Mouse (Mus musculus): ENCODE data around the gene Ubqln4. TPM values are rescaled to one million over a fixed set of nuclear protein-coding genes. Genes with fewer than 3 reads are reported as not detected.

Ubqln4 gene
- polyA plus RNA-seq, 2 experiments, result 52.5 to 90.4 TPM

GRCm38 (mm10) chr3:88585769-88586168 lies 32.2 kb downstream of the Ubqln4 start:
- no peak for TF ChIP-seq POLR2A (IDR thresholded peaks at IDR 0.05; ENCODE audit: borderline replicate concordance, extremely low read depth, insufficient read depth, insufficient read length)
- H3K9me3 ChIP-seq (ENCODE audit: control insufficient read depth, low read length), result no peaks in the 10 kb centered on the region
- H3K4me3 ChIP-seq (replicated peaks; ENCODE audit: low read length), result no peak overlapping the region
- H3K36me3 ChIP-seq (ENCODE audit: control insufficient read depth, insufficient read depth, low read length), result peaks cover 71% of the 10 kb centered on the region
- no peak overlapping the region for H3K27ac ChIP-seq (replicated peaks; ENCODE audit: low read depth, low read length)
- DNase-seq (ENCODE audit: low spot score), result no peak
- 96% methylated on average over 6 of the region's 6 CpGs for WGBS
- no peak for ATAC-seq (ENCODE audit: low FRiP score, low read depth)
- H3K9ac ChIP-seq (ENCODE audit: low read depth, low read length, severe bottlenecking), result no peak overlapping the region
- no peaks in the 10 kb centered on the region for H3K27me3 ChIP-seq (ENCODE audit: control insufficient read depth, insufficient read depth, low read length)
- peaks cover 1% of the 10 kb centered on the region; the same call in 1 of the 2 replicates for H3K4me1 ChIP-seq (ENCODE audit: control insufficient read depth, insufficient read depth, low read length)
- H3K4me2 ChIP-seq (replicated peaks; ENCODE audit: low read depth, low read length, severe bottlenecking), result no peak overlapping the region

GRCm38 (mm10) chr3:88586640-88587039 lies 33.1 kb downstream of the Ubqln4 start:
- ATAC-seq (ENCODE audit: low FRiP score, low read depth), result no peak

DNA sequence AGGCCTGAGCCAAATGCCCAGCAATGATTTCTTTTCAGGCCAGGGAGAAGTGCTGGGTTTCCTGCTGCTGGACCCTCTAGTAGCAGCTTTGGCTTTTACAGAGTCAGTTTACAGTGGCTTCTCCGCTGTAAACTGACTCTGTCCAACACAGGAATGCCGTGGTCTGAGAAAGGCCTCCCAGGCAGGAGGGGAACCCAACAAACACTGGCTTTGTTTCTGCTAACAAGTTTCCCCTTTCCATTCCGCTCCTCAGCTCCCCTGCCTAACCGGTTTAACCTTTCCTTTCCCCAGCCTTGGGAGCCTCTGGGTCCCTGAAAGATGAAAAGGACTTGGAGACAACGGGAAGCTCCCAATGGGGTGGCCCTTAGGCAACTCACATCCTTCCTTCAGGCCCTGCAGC lies 36.7 kb downstream of the Ubqln4 start:
- 27% methylated on average over 5 of the region's 5 CpGs for WGBS
- Histone ChIP-seq H3K4me2 (replicated peaks; ENCODE audit: low read depth, low read length, severe bottlenecking) (no peak overlapping the region), H3K9ac (ENCODE audit: low read depth, low read length, severe bottlenecking) (no peak overlapping the region)

More at GRCm38 (mm10) chr3:88586640-88587039, 33.1 kb downstream of the Ubqln4 start:
- Histone ChIP-seq H3K4me1 (ENCODE audit: control insufficient read depth, insufficient read depth, low read length) (no peaks in the 10 kb centered on the region), H3K9me3 (ENCODE audit: control insufficient read depth, low read length) (no peaks in the 10 kb centered on the region), H3K9ac (ENCODE audit: low read depth, low read length, severe bottlenecking) (no peak overlapping the region), H3K27me3 (ENCODE audit: control insufficient read depth, insufficient read depth, low read length) (no peaks in the 10 kb centered on the region), H3K27ac (replicated peaks; ENCODE audit: low read depth, low read length) (no peak overlapping the region), H3K36me3 (ENCODE audit: control insufficient read depth, insufficient read depth, low read length) (peaks cover 63% of the 10 kb centered on the region), H3K4me2 (replicated peaks; ENCODE audit: low read depth, low read length, severe bottlenecking) (no peak overlapping the region), H3K4me3 (replicated peaks; ENCODE audit: low read length) (no peak overlapping the region)
- no peak for TF ChIP-seq POLR2A (IDR thresholded peaks at IDR 0.05; ENCODE audit: borderline replicate concordance, extremely low read depth, insufficient read depth, insufficient read length)
- no peak for DNase-seq (ENCODE audit: low spot score)
- 89% methylated on average over 5 of the region's 5 CpGs for WGBS

DNA sequence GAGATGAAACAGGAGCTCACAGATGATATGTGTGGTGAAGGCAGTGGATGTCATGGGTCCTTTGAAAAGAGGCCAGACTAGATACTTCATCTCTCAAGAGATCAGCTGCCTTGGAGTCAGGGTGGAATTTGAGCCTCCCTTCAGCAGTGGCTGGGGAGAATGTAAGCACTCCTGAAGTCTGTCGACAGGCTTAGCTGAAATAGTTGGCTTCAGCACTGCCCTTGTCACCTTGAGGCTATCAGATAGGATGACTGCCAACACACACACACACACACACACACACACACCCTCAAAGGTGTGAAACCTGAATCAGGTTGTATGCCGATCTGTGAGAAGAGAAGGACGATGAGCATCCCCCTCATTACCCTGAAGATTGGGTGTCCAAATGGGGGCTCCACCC lies 37.5 kb downstream of the Ubqln4 start:
- Histone ChIP-seq H3K4me3 (replicated peaks; ENCODE audit: low read length) (no peak overlapping the region), H3K36me3 (ENCODE audit: control insufficient read depth, insufficient read depth, low read length) (peaks cover 29% of the 10 kb centered on the region), H3K27me3 (ENCODE audit: control insufficient read depth, insufficient read depth, low read length) (no peaks in the 10 kb centered on the region), H3K4me2 (replicated peaks; ENCODE audit: low read depth, low read length, severe bottlenecking) (no peak overlapping the region), H3K4me1 (ENCODE audit: control insufficient read depth, insufficient read depth, low read length) (peaks cover 5% of the 10 kb centered on the region; the same call in 1 of the 2 replicates), H3K9ac (ENCODE audit: low read depth, low read length, severe bottlenecking) (no peak overlapping the region), H3K9me3 (ENCODE audit: control insufficient read depth, low read length) (no peaks in the 10 kb centered on the region), H3K27ac (replicated peaks; ENCODE audit: low read depth, low read length) (no peak overlapping the region)
- DNase-seq (ENCODE audit: low spot score) (no peak), ATAC-seq (ENCODE audit: low FRiP score, low read depth) (no peak)
- TF ChIP-seq POLR2A (IDR thresholded peaks at IDR 0.05; ENCODE audit: borderline replicate concordance, extremely low read depth, insufficient read depth, insufficient read length), result no peak
- WGBS, result 50% methylated on average over 3 of the region's 3 CpGs

More for the DNA sequence above, 36.7 kb downstream of the Ubqln4 start:
- no peak for ATAC-seq (ENCODE audit: low FRiP score, low read depth)
- H3K4me1 ChIP-seq (ENCODE audit: control insufficient read depth, insufficient read depth, low read length), result peaks cover 5% of the 10 kb centered on the region; the same call in 1 of the 2 replicates
- no peak overlapping the region for H3K4me3 ChIP-seq (replicated peaks; ENCODE audit: low read length)
- H3K9me3 ChIP-seq (ENCODE audit: control insufficient read depth, low read length), result no peaks in the 10 kb centered on the region
- TF ChIP-seq POLR2A (IDR thresholded peaks at IDR 0.05; ENCODE audit: borderline replicate concordance, extremely low read depth, insufficient read depth, insufficient read length), result no peak
- H3K27ac ChIP-seq (replicated peaks; ENCODE audit: low read depth, low read length), result 0 out of 2 replicates have a peak overlapping the region, but pooled peaks have one; percentile 3
- peaks cover 37% of the 10 kb centered on the region for H3K36me3 ChIP-seq (ENCODE audit: control insufficient read depth, insufficient read depth, low read length)
- no peak for DNase-seq (ENCODE audit: low spot score)
- H3K27me3 ChIP-seq (ENCODE audit: control insufficient read depth, insufficient read depth, low read length), result no peaks in the 10 kb centered on the region

GRCm38 (mm10) chr3:88591950-88592731 lies 38.6 kb downstream of the Ubqln4 start:
- H3K27me3 ChIP-seq (ENCODE audit: control insufficient read depth, insufficient read depth, low read length), result no peaks in the 10 kb centered on the region
- WGBS, result 37% methylated on average over 9 of the region's 9 CpGs
- no peak for TF ChIP-seq POLR2A (IDR thresholded peaks at IDR 0.05; ENCODE audit: borderline replicate concordance, extremely low read depth, insufficient read depth, insufficient read length)
- H3K4me2 ChIP-seq (replicated peaks; ENCODE audit: low read depth, low read length, severe bottlenecking), result no peak overlapping the region
- H3K4me1 ChIP-seq (ENCODE audit: control insufficient read depth, insufficient read depth, low read length), result peaks cover 5% of the 10 kb centered on the region; the same call in 1 of the 2 replicates
- H3K36me3 ChIP-seq (ENCODE audit: control insufficient read depth, insufficient read depth, low read length), result peaks cover 18% of the 10 kb centered on the region
- no peak overlapping the region for H3K27ac ChIP-seq (replicated peaks; ENCODE audit: low read depth, low read length)
- ATAC-seq (ENCODE audit: low FRiP score, low read depth) (no peak), DNase-seq (ENCODE audit: low spot score) (peak; percentile 90)
- no peaks in the 10 kb centered on the region for H3K9me3 ChIP-seq (ENCODE audit: control insufficient read depth, low read length)
- no peak overlapping the region for H3K9ac ChIP-seq (ENCODE audit: low read depth, low read length, severe bottlenecking)
- no peak overlapping the region for H3K4me3 ChIP-seq (replicated peaks; ENCODE audit: low read length)
